Mouse (Mus musculus): ENCODE data around the gene Helz. TPM values are rescaled to one million over a fixed set of nuclear protein-coding genes. Genes with fewer than 3 reads are reported as not detected.
"Not testable (repeated sequence)": the region's sequence is repeated elsewhere in the genome, so short reads cannot be mapped to it uniquely, and the experiment has no call there.

Helz gene
- polyA plus RNA-seq, 1 experiment from 2014 or later = 18.4 TPM

DNA sequence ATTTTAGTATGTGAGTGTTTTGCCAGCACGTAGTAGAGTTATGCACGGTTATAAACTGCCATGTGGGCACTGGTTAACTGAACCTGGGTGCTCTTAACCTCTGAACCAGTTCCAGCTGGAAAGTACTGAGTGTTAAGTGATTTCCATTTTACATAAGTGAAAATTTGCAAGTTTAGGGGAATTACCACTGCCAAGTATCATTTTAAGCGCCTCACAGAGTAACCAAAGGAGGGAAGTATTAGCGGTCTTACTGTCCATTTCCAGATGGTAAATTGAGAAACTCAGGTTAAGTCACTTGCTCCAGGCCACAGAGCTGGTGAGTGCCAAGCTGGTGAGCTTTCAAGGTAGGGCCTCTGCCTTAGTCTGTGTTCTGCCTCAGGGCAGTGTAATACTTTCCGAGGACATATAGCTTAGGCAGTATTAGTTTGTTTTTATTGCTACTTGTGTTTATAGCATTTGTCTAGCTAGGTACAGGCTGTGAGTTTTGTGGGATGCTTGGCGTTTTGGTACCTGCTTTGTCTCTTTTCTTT lies 20.8 kb downstream of the Helz start:
- Histone ChIP-seq H3K4me1 (0 out of 2 replicates have a peak, but pooled peaks cover 4% of the 10 kb centered on the region), H3K4me2 (replicated peaks) (no peak overlapping the region), H3K9me3 (no peaks in the 10 kb centered on the region), H3K36me3 (peaks cover 27% of the 10 kb centered on the region), H3K9ac (no peak overlapping the region), H3K4me3 (no peak overlapping the region), H3K27ac (no peak overlapping the region), H3K27me3 (replicated peaks) (no peaks in the 10 kb centered on the region)
- 98% methylated on average over 6 of the region's 6 CpGs for WGBS
- ATAC-seq (ENCODE audit: low FRiP score, low read depth) = no peak

DNA sequence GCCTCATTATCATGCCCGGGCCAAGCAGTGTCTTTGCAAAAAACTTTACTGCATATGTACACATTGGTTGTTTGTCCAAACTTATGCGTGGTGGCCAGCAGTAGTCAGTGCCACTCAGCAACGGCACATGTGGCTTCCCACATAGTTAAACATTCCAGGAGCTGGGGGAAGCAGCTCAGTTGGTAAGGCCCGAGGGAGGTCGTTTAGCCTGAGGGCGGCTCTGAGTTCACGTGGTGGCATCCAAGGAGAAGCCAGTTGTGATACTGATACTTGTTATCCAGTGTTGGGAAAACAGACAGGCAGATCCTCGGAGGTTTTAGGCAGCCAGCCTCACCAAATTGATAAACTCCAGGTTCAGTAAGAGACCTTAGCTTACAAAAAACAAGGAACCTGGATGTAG lies 23.2 kb downstream of the Helz start:
- not testable (repeated sequence) for H3K27me3 ChIP-seq (replicated peaks); H3K4me1 ChIP-seq; H3K9ac ChIP-seq; H3K27ac ChIP-seq; ATAC-seq (ENCODE audit: low FRiP score, low read depth); H3K4me3 ChIP-seq; H3K4me2 ChIP-seq (replicated peaks); H3K9me3 ChIP-seq
- 82% methylated on average over 8 of the region's 8 CpGs for WGBS
- peaks cover 41% of the 10 kb centered on the region for H3K36me3 ChIP-seq

DNA sequence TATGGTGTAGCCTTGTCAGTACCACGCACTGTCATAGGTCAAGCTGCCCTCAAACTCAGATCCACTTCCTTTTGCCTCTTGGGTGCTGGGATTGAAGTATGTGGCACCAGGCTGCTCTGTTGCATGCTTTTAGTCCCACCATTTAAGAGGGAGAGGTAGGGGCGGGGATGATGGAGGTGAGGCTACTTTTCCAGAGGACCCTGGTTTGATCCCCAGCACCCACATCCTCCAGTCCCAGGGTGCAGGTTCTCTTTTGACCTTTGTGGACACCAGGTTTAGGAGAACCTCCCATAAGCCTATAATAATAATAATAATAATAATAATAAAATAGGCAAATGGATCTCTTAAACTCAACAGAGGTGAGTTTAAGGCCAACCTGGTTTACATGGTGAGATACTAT lies 23.6 kb downstream of the Helz start:
- Histone ChIP-seq H3K27ac (no peak overlapping the region), H3K9me3 (no peaks in the 10 kb centered on the region), H3K27me3 (replicated peaks) (no peaks in the 10 kb centered on the region), H3K4me2 (replicated peaks) (no peak overlapping the region), H3K4me1 (0 out of 2 replicates have a peak, but pooled peaks cover 8% of the 10 kb centered on the region), H3K9ac (no peak overlapping the region), H3K36me3 (peaks cover 45% of the 10 kb centered on the region), H3K4me3 (no peak overlapping the region)
- 94% methylated on average over 2 of the region's 2 CpGs for WGBS
- ATAC-seq (ENCODE audit: low FRiP score, low read depth) = no peak

DNA sequence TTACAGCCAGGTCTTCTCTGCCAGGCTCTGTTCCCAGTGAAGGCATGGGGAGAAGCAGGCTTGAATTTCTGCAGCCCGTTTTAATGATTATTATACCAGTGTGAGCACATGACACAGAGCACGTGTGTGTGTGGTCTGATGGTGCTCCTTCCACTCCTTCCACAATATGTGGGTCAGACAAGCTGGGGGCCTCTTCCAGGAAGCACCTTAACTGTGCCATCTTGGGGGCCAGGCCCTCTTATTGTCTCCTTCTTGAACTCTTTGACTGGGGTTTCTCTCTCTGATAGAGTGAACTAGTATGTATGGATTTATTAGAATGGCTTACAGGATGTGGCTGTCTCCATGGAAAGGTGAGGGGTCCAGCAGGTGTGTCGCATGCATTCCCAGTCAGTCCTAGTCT lies 24.8 kb downstream of the Helz start:
- no peak overlapping the region for H3K4me2 ChIP-seq (replicated peaks)
- no peaks in the 10 kb centered on the region for H3K9me3 ChIP-seq
- 0 out of 2 replicates have a peak, but pooled peaks cover 8% of the 10 kb centered on the region for H3K4me1 ChIP-seq
- H3K36me3 ChIP-seq = peaks cover 46% of the 10 kb centered on the region
- no peak overlapping the region for H3K9ac ChIP-seq
- no peaks in the 10 kb centered on the region for H3K27me3 ChIP-seq (replicated peaks)
- 90% methylated on average over 3 of the region's 3 CpGs for WGBS
- ATAC-seq (ENCODE audit: low FRiP score, low read depth) = no peak
- H3K4me3 ChIP-seq = no peak overlapping the region
- no peak overlapping the region for H3K27ac ChIP-seq

DNA sequence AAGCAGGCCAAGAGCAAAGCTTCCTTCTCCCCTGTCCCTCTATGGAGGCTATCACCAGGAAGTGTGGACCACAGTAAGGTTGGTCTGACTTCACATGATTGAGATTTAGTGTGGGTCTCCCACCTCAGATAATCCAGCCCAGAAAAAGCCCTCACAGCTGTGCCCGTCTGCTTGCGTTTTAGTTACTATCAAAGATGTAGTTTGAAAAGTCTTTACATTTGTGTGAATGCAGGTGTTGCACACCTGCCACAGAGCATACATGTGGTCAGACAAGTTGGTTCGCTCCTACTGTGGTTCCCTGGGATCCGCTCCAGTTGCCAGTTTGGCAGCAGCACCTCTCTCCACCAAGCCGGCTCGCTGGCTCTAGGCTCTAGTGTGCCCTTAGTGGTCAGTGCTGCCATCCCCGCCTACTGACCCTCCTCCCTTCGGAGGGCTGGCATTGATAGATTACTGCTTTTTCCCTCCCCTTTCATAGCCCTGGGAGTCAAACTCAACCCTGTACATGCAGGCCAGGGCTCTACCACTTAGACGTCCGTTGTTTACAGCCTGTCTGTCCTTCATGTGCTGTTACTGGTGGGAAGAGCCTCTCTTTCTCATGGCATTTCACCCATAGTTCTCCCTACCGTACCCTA lies 25.4 kb downstream of the Helz start:
- 0 out of 2 replicates have a peak, but pooled peaks cover 8% of the 10 kb centered on the region for H3K4me1 ChIP-seq
- no peak overlapping the region for H3K4me2 ChIP-seq (replicated peaks)
- no peak for ATAC-seq (ENCODE audit: low FRiP score, low read depth)
- H3K36me3 ChIP-seq = peaks cover 48% of the 10 kb centered on the region
- H3K4me3 ChIP-seq = no peak overlapping the region
- no peak overlapping the region for H3K27ac ChIP-seq
- WGBS = 48% methylated on average over 11 of the region's 11 CpGs
- no peaks in the 10 kb centered on the region for H3K27me3 ChIP-seq (replicated peaks)
- no peaks in the 10 kb centered on the region for H3K9me3 ChIP-seq
- no peak overlapping the region for H3K9ac ChIP-seq

DNA sequence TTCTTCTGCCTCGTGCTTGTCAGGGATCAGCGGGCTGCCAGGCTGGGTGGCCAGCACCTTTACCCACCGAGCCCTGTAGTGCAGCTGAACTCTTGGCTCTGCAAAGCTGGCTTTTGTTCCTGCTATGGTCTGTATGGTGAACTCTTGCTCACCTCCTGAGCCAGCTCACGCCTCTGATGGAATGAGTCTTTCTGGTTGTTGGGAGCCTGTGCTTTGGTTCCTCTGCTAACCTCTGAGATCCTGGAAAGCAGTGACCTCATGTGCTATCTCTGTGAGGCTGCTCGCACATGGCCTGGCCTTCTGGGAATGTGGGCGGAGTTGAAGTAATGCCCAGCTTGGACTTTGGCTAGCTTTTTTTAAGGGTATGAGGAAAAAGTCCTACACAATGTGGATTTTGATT lies 26.1 kb downstream of the Helz start:
- Histone ChIP-seq H3K4me1 (0 out of 2 replicates have a peak, but pooled peaks cover 8% of the 10 kb centered on the region), H3K9ac (no peak overlapping the region), H3K27me3 (replicated peaks) (no peaks in the 10 kb centered on the region), H3K9me3 (no peaks in the 10 kb centered on the region), H3K4me3 (no peak overlapping the region), H3K27ac (no peak overlapping the region), H3K4me2 (replicated peaks) (no peak overlapping the region), H3K36me3 (peaks cover 49% of the 10 kb centered on the region)
- no peak for ATAC-seq (ENCODE audit: low FRiP score, low read depth)
- WGBS = 68% methylated on average over 6 of the region's 6 CpGs

DNA sequence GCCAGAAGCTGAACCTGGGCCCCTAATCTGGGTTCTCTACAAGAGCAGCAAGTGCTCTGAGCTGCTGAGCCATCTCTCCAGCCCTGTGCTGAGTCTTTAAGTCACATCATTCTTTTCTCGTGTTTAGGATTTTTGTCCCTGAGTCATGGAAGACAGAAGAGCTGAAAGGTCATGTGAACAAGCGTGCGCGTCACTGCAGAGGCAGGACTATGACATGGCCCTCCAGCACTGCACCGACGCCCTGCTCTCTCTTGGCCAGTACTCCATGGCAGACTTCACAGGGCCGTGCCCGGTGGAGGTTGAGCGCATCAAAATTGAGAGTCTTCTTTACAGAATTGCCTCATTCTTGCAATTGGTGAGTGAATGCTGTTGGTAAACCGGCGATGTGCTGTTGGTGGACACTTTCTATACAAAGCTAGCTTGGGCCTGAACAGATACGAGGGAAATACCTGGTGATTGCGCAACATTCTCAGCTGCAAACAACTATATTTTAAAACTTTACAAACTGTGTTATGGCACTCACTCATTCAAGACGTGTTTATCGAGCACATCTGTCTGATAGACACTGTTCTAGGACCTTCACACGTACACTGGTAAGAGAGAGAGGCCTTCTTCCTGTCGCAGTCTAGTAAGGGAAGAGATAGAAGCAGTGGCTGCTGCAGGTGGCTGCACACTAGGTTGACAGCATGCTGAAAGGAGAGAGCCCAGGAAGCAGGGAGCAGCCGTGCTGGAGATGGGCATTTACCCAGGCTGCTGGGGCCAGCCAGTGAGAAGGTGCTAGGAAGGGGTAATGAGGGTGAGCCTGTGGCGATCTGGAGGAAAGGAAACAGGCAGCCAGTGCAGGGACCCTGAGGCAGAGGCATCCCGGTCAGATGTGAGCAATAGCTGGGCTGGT lies 27.3 kb downstream of the Helz start:
- WGBS = 95% methylated on average over 20 of the region's 20 CpGs
- H3K36me3 ChIP-seq = peaks cover 55% of the 10 kb centered on the region
- 0 out of 2 replicates have a peak, but pooled peaks cover 8% of the 10 kb centered on the region for H3K4me1 ChIP-seq
- H3K9me3 ChIP-seq = no peaks in the 10 kb centered on the region
- no peak overlapping the region for H3K4me2 ChIP-seq (replicated peaks)
- no peak for ATAC-seq (ENCODE audit: low FRiP score, low read depth)
- H3K27me3 ChIP-seq (replicated peaks) = no peaks in the 10 kb centered on the region
- no peak overlapping the region for H3K9ac ChIP-seq
- no peak overlapping the region for H3K4me3 ChIP-seq
- no peak overlapping the region for H3K27ac ChIP-seq

DNA sequence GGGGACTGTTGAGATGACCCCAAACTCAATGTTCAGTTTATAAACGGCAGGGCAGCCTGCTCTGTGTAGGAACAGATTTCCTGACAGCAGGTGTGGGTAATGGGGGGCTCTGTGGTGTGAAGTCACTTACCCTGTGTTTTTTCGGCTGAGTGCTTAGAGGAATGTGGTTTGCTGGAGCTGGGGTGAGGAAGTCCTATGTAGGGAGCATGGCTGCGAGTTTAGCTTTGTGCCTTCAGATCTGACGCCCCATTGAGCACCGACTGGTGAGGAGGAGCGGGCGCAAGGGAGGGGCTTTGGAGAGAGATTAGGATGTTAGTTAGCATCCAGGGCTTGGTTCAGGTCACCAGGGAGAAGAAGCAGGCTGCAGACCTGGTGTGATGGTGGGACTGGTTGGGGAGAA lies 28.5 kb downstream of the Helz start:
- no peaks in the 10 kb centered on the region for H3K9me3 ChIP-seq
- no peak overlapping the region for H3K9ac ChIP-seq
- no peaks in the 10 kb centered on the region for H3K27me3 ChIP-seq (replicated peaks)
- no peak overlapping the region for H3K4me3 ChIP-seq
- no peak overlapping the region for H3K27ac ChIP-seq
- no peak overlapping the region for H3K4me2 ChIP-seq (replicated peaks)
- H3K4me1 ChIP-seq = 0 out of 2 replicates have a peak, but pooled peaks cover 8% of the 10 kb centered on the region
- H3K36me3 ChIP-seq = peaks cover 60% of the 10 kb centered on the region
- WGBS = 92% methylated on average over 7 of the region's 7 CpGs
- no peak for ATAC-seq (ENCODE audit: low FRiP score, low read depth)

DNA sequence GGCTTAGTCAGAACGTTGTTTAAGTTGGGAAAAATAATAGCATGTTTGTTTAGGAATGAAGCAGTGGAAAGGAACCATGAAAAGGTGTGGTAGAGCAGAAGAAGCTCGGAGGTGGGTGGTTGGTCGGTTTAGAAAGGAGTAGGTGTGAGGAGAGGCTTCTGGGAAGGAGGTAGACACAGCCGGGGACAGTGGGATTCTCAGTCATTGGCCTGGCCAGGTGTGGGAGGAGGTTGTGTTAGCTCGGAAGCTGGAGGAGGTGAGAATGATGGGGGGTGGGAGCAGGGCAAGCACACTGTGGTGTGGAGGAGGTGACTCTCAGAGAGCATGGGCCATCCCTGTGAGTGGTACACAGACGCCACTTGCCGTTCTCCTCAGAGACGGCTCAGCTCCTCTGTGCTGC lies 29.7 kb downstream of the Helz start:
- WGBS = 89% methylated on average over 8 of the region's 8 CpGs
- Histone ChIP-seq H3K27me3 (replicated peaks) (no peaks in the 10 kb centered on the region), H3K4me3 (no peak overlapping the region), H3K9ac (no peak overlapping the region), H3K36me3 (peaks cover 56% of the 10 kb centered on the region), H3K4me1 (0 out of 2 replicates have a peak, but pooled peaks cover 8% of the 10 kb centered on the region), H3K9me3 (no peaks in the 10 kb centered on the region), H3K27ac (no peak overlapping the region), H3K4me2 (replicated peaks) (no peak overlapping the region)
- no peak for ATAC-seq (ENCODE audit: low FRiP score, low read depth)

DNA sequence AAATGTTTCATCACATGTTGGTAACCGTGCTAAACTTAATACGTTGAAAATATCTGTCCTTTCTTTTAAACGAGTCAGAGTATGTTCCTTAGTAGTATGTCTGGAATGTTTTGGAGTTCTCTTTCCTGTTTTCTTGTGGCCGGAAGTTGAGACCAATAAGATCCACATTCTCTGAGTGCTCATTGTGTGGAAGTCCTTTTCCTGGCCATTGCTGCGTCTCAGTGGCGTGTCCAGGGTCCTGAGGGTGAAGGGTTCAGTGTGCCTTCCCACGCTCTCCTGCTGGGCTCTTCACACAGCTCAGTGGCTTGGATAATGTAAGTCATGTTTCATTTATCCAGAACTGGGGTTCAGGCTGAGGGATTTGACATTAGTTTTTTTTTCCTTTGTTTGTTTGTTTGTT lies 30.5 kb downstream of the Helz start:
- WGBS = 74% methylated on average over 7 of the region's 7 CpGs
- peaks cover 51% of the 10 kb centered on the region for H3K36me3 ChIP-seq

DNA sequence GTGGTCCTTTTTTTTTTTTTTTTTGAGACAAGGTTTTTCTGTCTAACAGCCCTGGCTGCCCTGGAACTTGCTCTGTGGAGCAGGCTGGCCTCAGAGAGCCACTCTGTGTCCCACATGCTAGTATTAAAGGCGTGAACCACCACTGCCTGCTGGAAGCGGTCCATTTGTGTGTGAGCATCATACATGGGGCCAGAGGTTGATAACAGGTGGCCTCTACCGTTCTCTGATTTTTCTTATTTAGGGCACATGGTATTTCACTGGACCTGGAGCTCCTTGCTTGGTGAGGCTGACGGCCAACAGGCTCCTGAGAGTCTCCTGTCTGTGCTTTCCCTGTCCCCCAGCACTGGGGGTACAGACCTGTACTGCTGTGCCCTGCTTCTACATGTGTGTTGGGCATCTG lies 33.1 kb downstream of the Helz start:
- Histone ChIP-seq H3K27ac (no peak overlapping the region), H3K9me3 (no peaks in the 10 kb centered on the region), H3K4me2 (replicated peaks) (no peak overlapping the region), H3K4me3 (no peak overlapping the region), H3K9ac (no peak overlapping the region), H3K27me3 (replicated peaks) (no peaks in the 10 kb centered on the region), H3K36me3 (peaks cover 38% of the 10 kb centered on the region), H3K4me1 (no peaks in the 10 kb centered on the region)
- 95% methylated on average over 4 of the region's 4 CpGs for WGBS
- ATAC-seq (ENCODE audit: low FRiP score, low read depth) = no peak

More for the DNA sequence above, 30.5 kb downstream of the Helz start:
- Histone ChIP-seq H3K4me2 (replicated peaks) (no peak overlapping the region), H3K9me3 (no peaks in the 10 kb centered on the region), H3K4me1 (0 out of 2 replicates have a peak, but pooled peaks cover 7% of the 10 kb centered on the region), H3K27ac (no peak overlapping the region), H3K9ac (no peak overlapping the region), H3K27me3 (replicated peaks) (no peaks in the 10 kb centered on the region), H3K4me3 (no peak overlapping the region)
- no peak for ATAC-seq (ENCODE audit: low FRiP score, low read depth)

DNA sequence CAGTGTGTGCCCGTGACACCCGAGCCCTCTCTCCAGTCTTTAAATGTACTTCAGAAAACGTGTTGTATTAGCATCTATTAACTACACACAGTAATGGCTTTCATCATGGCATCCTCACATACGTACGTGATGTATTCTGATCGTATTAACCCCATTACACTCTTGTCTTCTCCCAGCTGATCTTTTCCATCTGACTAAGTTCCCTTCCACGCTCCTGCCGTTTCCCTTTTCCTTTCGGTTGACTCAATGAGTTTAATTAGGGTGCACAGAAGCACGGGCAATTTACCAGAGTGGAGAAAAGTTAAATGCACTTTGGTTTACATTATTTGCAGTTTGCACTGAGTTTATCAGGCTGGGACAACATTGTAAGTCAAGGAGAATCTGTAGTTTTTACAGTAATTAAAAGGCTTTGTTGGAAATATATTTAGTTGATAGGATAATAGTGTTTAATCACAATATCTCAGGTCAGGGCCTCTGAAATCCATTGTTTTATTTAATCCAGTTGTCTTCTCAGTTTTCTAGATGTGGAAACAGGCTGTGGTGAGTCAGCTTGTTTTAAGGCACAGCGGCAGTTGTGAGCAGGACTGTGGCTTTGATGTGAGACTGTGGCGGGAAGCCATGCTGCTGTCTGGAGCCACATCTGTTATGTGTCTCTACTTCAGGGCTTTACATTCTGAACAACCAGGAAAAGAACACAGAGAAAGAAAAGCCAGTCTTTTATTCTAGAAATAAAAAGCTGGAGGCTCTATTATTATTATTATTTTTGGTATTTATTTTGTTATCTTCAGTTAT lies 37.1 kb downstream of the Helz start:
- Histone ChIP-seq H3K9ac (no peak overlapping the region), H3K27me3 (replicated peaks) (no peaks in the 10 kb centered on the region), H3K4me3 (no peak overlapping the region), H3K36me3 (peaks cover 9% of the 10 kb centered on the region), H3K4me2 (replicated peaks) (no peak overlapping the region), H3K27ac (no peak overlapping the region; the same call in 1 of the 2 replicates), H3K9me3 (no peaks in the 10 kb centered on the region), H3K4me1 (no peaks in the 10 kb centered on the region)
- 67% methylated on average over 12 of the region's 12 CpGs for WGBS
- ATAC-seq (ENCODE audit: low FRiP score, low read depth) = no peak
